Mouse (Mus musculus) liver, embryonic 12.5 days (tissue): ENCODE results near the gene Lama2. TPM values are rescaled to one million over a fixed set of nuclear protein-coding genes. Genes with fewer than 3 reads are reported as not detected.

ENCODE experiments used
- ATAC-seq: fragments of 200-750 bp; cut with Nextera tagmentation; 2 replicates; pipeline ENCODE4 v1.8.0; 2017; ENCODE audit warnings: moderate number of reproducible peaks, mild to moderate bottlenecking, moderate library complexity
- H3K27ac ChIP-seq: fragments of 300-500 bp; sonication (generic); 2 replicates; pipeline ENCODE4 v1.5.1; 2016; ENCODE audit warnings: mild to moderate bottlenecking
- H3K27me3 ChIP-seq: fragments of 300-500 bp; sonication (generic); replicated peaks from 2 replicates; pipeline ENCODE4 v1.6.1; 2016; ENCODE audit warnings: mild to moderate bottlenecking, moderate library complexity
- H3K36me3 ChIP-seq: fragments of 300-500 bp; sonication (generic); 2 replicates; pipeline ENCODE4 v1.6.1; 2016; ENCODE audit warnings: mild to moderate bottlenecking, moderate library complexity
- H3K4me1 ChIP-seq: fragments of 300-500 bp; sonication (generic); 2 replicates; pipeline ENCODE4 v1.6.1; 2016
- H3K4me2 ChIP-seq: fragments of 300-500 bp; sonication (generic); 2 replicates; pipeline ENCODE4 v1.6.1; 2016; ENCODE audit warnings: mild to moderate bottlenecking, moderate library complexity
- H3K4me3 ChIP-seq: fragments of 300-500 bp; sonication (generic); 2 replicates; pipeline ENCODE4 v1.5.1; 2016; ENCODE audit warnings: mild to moderate bottlenecking, moderate library complexity
- H3K9ac ChIP-seq: fragments of 300-500 bp; sonication (generic); 2 replicates; pipeline ENCODE4 v1.6.1; 2016; ENCODE audit warnings: mild to moderate bottlenecking, moderate library complexity
- H3K9me3 ChIP-seq: fragments of 300-500 bp; sonication (generic); replicated peaks from 2 replicates; pipeline ENCODE4 v1.6.1; 2016; ENCODE audit warnings: mild to moderate bottlenecking, moderate library complexity
- WGBS: fragments of 180-500 bp; shearing (Covaris S2); methylation state at CpG from one replicate; pipeline ENCODE4 v1.1.7; 2016; ENCODE audit not compliant: insufficient replicate concordance; 5-methylcytosine and 5-hydroxymethylcytosine counted together
- polyA plus RNA-seq: library from polyadenylated mRNA; unstranded; fragments of >200 nt; fragmentation: Nextera tagmentation; extraction: Ambion mirVana; gene quantifications from 2 replicates; pipeline ENCODE4 v1.2.1, GENCODE M21; 2016

The Lama2 gene
- polyA plus RNA-seq, 1 experiment from 2014 or later: 0.41 TPM

GRCm38 (mm10) chr10:27135768-27136167, 483.8 kb downstream of the Lama2 start:
- Histone ChIP-seq H3K27me3 (no peaks in the 10 kb centered on the region), H3K27ac (no peak overlapping the region), H3K4me1 (no peaks in the 10 kb centered on the region), H3K4me3 (no peak overlapping the region), H3K36me3 (no peaks in the 10 kb centered on the region), H3K4me2 (no peak overlapping the region), H3K9ac (no peak overlapping the region), H3K9me3 (no peaks in the 10 kb centered on the region)
- WGBS: 79% methylated on average over 1 of the region's 1 CpGs
- no peak for ATAC-seq

- Histone ChIP-seq H3K9ac (no peak overlapping the region), H3K4me1 (no peaks in the 10 kb centered on the region), H3K27ac (no peak overlapping the region), H3K9me3 (no peaks in the 10 kb centered on the region), H3K4me2 (no peak overlapping the region), H3K27me3 (no peaks in the 10 kb centered on the region), H3K4me3 (no peak overlapping the region), H3K36me3 (no peaks in the 10 kb centered on the region)
- ATAC-seq: no peak
- WGBS: 21% methylated on average over 1 of the region's 1 CpGs
Measured at GRCm38 (mm10) chr10:27133135-27133534, 486.4 kb downstream of the Lama2 start.

- no peak for ATAC-seq
- Histone ChIP-seq H3K9me3 (no peaks in the 10 kb centered on the region), H3K4me1 (no peaks in the 10 kb centered on the region), H3K4me2 (no peak overlapping the region), H3K27ac (no peak overlapping the region), H3K4me3 (no peak overlapping the region), H3K36me3 (no peaks in the 10 kb centered on the region), H3K27me3 (no peaks in the 10 kb centered on the region), H3K9ac (no peak overlapping the region)
- 43% methylated on average over 2 of the region's 2 CpGs for WGBS
Measured at GRCm38 (mm10) chr10:27127454-27127853, 492.1 kb downstream of the Lama2 start.

- no peak for ATAC-seq
Measured at GRCm38 (mm10) chr10:27123763-27124162, 495.8 kb downstream of the Lama2 start.

GRCm38 (mm10) chr10:27117815-27118214, 501.7 kb downstream of the Lama2 start:
- H3K4me3 ChIP-seq: no peak overlapping the region
- no peaks in the 10 kb centered on the region for H3K36me3 ChIP-seq
- H3K27me3 ChIP-seq: no peaks in the 10 kb centered on the region
- H3K4me1 ChIP-seq: no peaks in the 10 kb centered on the region
- 63% methylated on average over 3 of the region's 3 CpGs for WGBS
- no peak overlapping the region for H3K9ac ChIP-seq
- ATAC-seq: no peak
- H3K9me3 ChIP-seq: no peaks in the 10 kb centered on the region
- H3K4me2 ChIP-seq: no peak overlapping the region
- H3K27ac ChIP-seq: no peak overlapping the region

More at GRCm38 (mm10) chr10:27123763-27124162, 495.8 kb downstream of the Lama2 start:
- Histone ChIP-seq H3K4me2 (no peak overlapping the region), H3K36me3 (no peaks in the 10 kb centered on the region), H3K27ac (no peak overlapping the region), H3K4me1 (no peaks in the 10 kb centered on the region), H3K9me3 (no peaks in the 10 kb centered on the region), H3K9ac (no peak overlapping the region), H3K4me3 (no peak overlapping the region), H3K27me3 (no peaks in the 10 kb centered on the region)
- 61% methylated on average over 5 of the region's 5 CpGs for WGBS

GRCm38 (mm10) chr10:27116938-27117647, 502.5 kb downstream of the Lama2 start:
- Histone ChIP-seq H3K4me2 (no peak overlapping the region), H3K36me3 (no peaks in the 10 kb centered on the region), H3K4me3 (no peak overlapping the region), H3K9me3 (no peaks in the 10 kb centered on the region), H3K4me1 (no peaks in the 10 kb centered on the region), H3K27ac (no peak overlapping the region), H3K9ac (no peak overlapping the region), H3K27me3 (no peaks in the 10 kb centered on the region)
- ATAC-seq: no peak
- 56% methylated on average over 2 of the region's 2 CpGs for WGBS

GRCm38 (mm10) chr10:27114131-27114530, 505.4 kb downstream of the Lama2 start:
- no peak overlapping the region for H3K4me3 ChIP-seq
- no peak overlapping the region for H3K9ac ChIP-seq
- no peaks in the 10 kb centered on the region for H3K36me3 ChIP-seq
- no peaks in the 10 kb centered on the region for H3K9me3 ChIP-seq
- H3K27ac ChIP-seq: no peak overlapping the region
- H3K4me1 ChIP-seq: no peaks in the 10 kb centered on the region
- 66% methylated on average over 3 of the region's 3 CpGs for WGBS
- ATAC-seq: no peak
- H3K4me2 ChIP-seq: no peak overlapping the region
- no peaks in the 10 kb centered on the region for H3K27me3 ChIP-seq

GRCm38 (mm10) chr10:27103811-27104210, 515.7 kb downstream of the Lama2 start:
- H3K9ac ChIP-seq: no peak overlapping the region
- H3K4me1 ChIP-seq: no peaks in the 10 kb centered on the region
- H3K4me3 ChIP-seq: no peak overlapping the region
- H3K36me3 ChIP-seq: no peaks in the 10 kb centered on the region
- WGBS: 59% methylated on average over 5 of the region's 5 CpGs
- ATAC-seq: no peak
- H3K4me2 ChIP-seq: no peak overlapping the region
- no peaks in the 10 kb centered on the region for H3K27me3 ChIP-seq
- H3K9me3 ChIP-seq: no peaks in the 10 kb centered on the region
- no peak overlapping the region for H3K27ac ChIP-seq

- Histone ChIP-seq H3K36me3 (no peaks in the 10 kb centered on the region), H3K9ac (no peak overlapping the region), H3K4me3 (no peak overlapping the region), H3K4me2 (no peak overlapping the region), H3K27ac (no peak overlapping the region), H3K27me3 (no peaks in the 10 kb centered on the region), H3K4me1 (no peaks in the 10 kb centered on the region), H3K9me3 (no peaks in the 10 kb centered on the region)
- WGBS: 70% methylated on average over 3 of the region's 3 CpGs
- no peak for ATAC-seq
Measured at GRCm38 (mm10) chr10:27101800-27102353, 517.7 kb downstream of the Lama2 start.

- WGBS: 55% methylated on average over 2 of the region's 2 CpGs
- Histone ChIP-seq H3K36me3 (no peaks in the 10 kb centered on the region), H3K9me3 (no peaks in the 10 kb centered on the region), H3K27me3 (no peaks in the 10 kb centered on the region), H3K4me1 (no peaks in the 10 kb centered on the region), H3K9ac (no peak overlapping the region), H3K4me3 (no peak overlapping the region), H3K27ac (no peak overlapping the region), H3K4me2 (no peak overlapping the region)
- ATAC-seq: no peak
Measured at GRCm38 (mm10) chr10:27077113-27077512, 542.4 kb downstream of the Lama2 start.

- no peak overlapping the region for H3K9ac ChIP-seq
- ATAC-seq: no peak
- no peak overlapping the region for H3K27ac ChIP-seq
- H3K4me1 ChIP-seq: no peaks in the 10 kb centered on the region
- H3K4me2 ChIP-seq: no peak overlapping the region
- H3K9me3 ChIP-seq: no peaks in the 10 kb centered on the region
- H3K27me3 ChIP-seq: no peaks in the 10 kb centered on the region
- H3K36me3 ChIP-seq: no peaks in the 10 kb centered on the region
- H3K4me3 ChIP-seq: no peak overlapping the region
- WGBS: 62% methylated on average over 2 of the region's 2 CpGs
Measured at GRCm38 (mm10) chr10:27068794-27069435, 550.6 kb downstream of the Lama2 start.

- ATAC-seq: no peak
- 61% methylated on average over 4 of the region's 4 CpGs for WGBS
Measured at GRCm38 (mm10) chr10:27063671-27064070, 555.9 kb downstream of the Lama2 start.

More at GRCm38 (mm10) chr10:27063671-27064070, 555.9 kb downstream of the Lama2 start:
- no peaks in the 10 kb centered on the region for H3K4me1 ChIP-seq
- no peak overlapping the region for H3K4me3 ChIP-seq
- no peaks in the 10 kb centered on the region for H3K9me3 ChIP-seq
- no peak overlapping the region for H3K9ac ChIP-seq
- H3K27me3 ChIP-seq: no peaks in the 10 kb centered on the region
- no peak overlapping the region for H3K4me2 ChIP-seq
- no peaks in the 10 kb centered on the region for H3K36me3 ChIP-seq
- H3K27ac ChIP-seq: no peak overlapping the region
